Mouse (Mus musculus) liver, embryonic 11.5 days (tissue): ENCODE measurements around the gene Six2. TPM values are rescaled to one million over a fixed set of nuclear protein-coding genes. Genes with fewer than 3 reads are reported as not detected.
A peak's percentile ranks its signal among the peaks of the same experiment; 100 is the strongest.

Source experiments
- ATAC-seq: fragments of 200-750 bp; cut with Nextera tagmentation; replicated peaks from 2 replicates; pipeline ENCODE4 v1.8.0; 2017; ENCODE audit warnings: moderate number of reproducible peaks, mild to moderate bottlenecking, moderate TSS enrichment, moderate library complexity; ENCODE audit not compliant: low FRiP score
- DNase-seq: peaks from one replicate; pipeline ENCODE4 v3.0.0-alpha.2; 2017; ENCODE audit warnings: low spot score
- H3K27ac ChIP-seq: fragments of 300-500 bp; sonication (generic); 2 replicates; pipeline ENCODE4 v1.5.1; 2014; ENCODE audit warnings: mild to moderate bottlenecking, low read depth, low read length, control low read depth
- H3K27me3 ChIP-seq: fragments of 300-500 bp; sonication (generic); replicated peaks from 2 replicates; pipeline ENCODE4 v1.6.1; 2014; ENCODE audit warnings: low read length, mixed read lengths; ENCODE audit not compliant: control insufficient read depth, insufficient read depth
- H3K36me3 ChIP-seq: fragments of 300-500 bp; sonication (generic); 2 replicates; pipeline ENCODE4 v1.6.1; 2014; ENCODE audit warnings: mild to moderate bottlenecking, low read length, moderate library complexity, mixed read lengths; ENCODE audit not compliant: control insufficient read depth, insufficient read depth
- H3K4me1 ChIP-seq: fragments of 300-500 bp; sonication (generic); replicated peaks from 2 replicates; pipeline ENCODE4 v1.6.1; 2014; ENCODE audit warnings: low read length, mixed read lengths; ENCODE audit not compliant: control insufficient read depth, insufficient read depth
- H3K4me2 ChIP-seq: fragments of 300-500 bp; sonication (generic); 2 replicates; pipeline ENCODE4 v1.6.1; 2014; ENCODE audit warnings: mild to moderate bottlenecking, control low read depth, moderate library complexity
- H3K4me3 ChIP-seq: fragments of 300-500 bp; sonication (generic); 2 replicates; pipeline ENCODE4 v1.5.1; 2014; ENCODE audit warnings: low read depth, low read length, control low read depth
- H3K9ac ChIP-seq: fragments of 300-500 bp; sonication (generic); 2 replicates; pipeline ENCODE4 v1.6.1; 2014; ENCODE audit warnings: low read depth, low read length, control low read depth
- H3K9me3 ChIP-seq: fragments of 300-500 bp; sonication (generic); 2 replicates; pipeline ENCODE4 v1.6.1; 2016; ENCODE audit warnings: low read length, inconsistent platforms, mixed read lengths; ENCODE audit not compliant: control insufficient read depth
- WGBS: fragments of 180-500 bp; shearing (Covaris S2); extraction: QIAGEN DNeasy Blood & Tissue Kit; methylation state at CpG from one replicate; pipeline ENCODE4 v1.1.7; 2014; 5-methylcytosine and 5-hydroxymethylcytosine counted together
- polyA plus RNA-seq: library from polyadenylated mRNA; unstranded; fragments of >200 nt; fragmentation: Nextera tagmentation; extraction: Ambion mirVana; gene quantifications from 2 replicates; pipeline ENCODE4 v1.2.1, GENCODE M21; 2014

The Six2 gene
- polyA plus RNA-seq, 1 experiment from 2014 or later, result 1.0 TPM

DNA sequence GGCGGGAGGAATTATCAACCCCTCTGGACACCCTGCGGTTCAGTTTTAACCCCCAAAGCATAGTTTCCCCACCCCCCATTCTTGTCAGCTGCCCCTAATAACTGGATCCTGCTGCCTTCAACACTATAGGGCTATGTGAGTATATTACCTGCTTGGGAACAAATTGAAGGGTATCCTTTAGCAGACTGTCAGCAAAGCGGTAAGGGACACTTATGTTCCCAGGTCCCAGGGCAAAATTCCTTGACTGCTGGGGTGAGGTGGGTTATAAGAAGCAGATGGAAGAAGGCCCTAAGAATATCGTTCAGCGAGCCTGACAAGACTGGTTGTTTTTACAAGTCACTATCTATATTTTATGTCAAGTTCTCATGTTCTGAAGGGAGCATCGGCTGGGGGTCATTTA is 6.3 kb downstream of the Six2 start:
- no peak overlapping the region for H3K27ac ChIP-seq
- ATAC-seq, result no peak
- no peak overlapping the region for H3K4me3 ChIP-seq
- H3K9me3 ChIP-seq, result no peaks in the 10 kb centered on the region
- H3K4me2 ChIP-seq, result no peak overlapping the region
- peaks cover 93% of the 10 kb centered on the region for H3K27me3 ChIP-seq
- H3K9ac ChIP-seq, result no peak overlapping the region
- no peaks in the 10 kb centered on the region for H3K4me1 ChIP-seq
- H3K36me3 ChIP-seq, result no peaks in the 10 kb centered on the region
- no peak for DNase-seq
- WGBS, result 11% methylated on average over 6 of the region's 6 CpGs

GRCm38 (mm10) chr17:85680851-85681550 is 7.1 kb downstream of the Six2 start:
- Histone ChIP-seq H3K4me3 (no peak overlapping the region), H3K27me3 (peaks cover 92% of the 10 kb centered on the region), H3K36me3 (no peaks in the 10 kb centered on the region), H3K9ac (no peak overlapping the region), H3K9me3 (no peaks in the 10 kb centered on the region), H3K27ac (no peak overlapping the region), H3K4me2 (no peak overlapping the region), H3K4me1 (no peaks in the 10 kb centered on the region)
- DNase-seq, result no peak
- ATAC-seq, result no peak
- 3% methylated on average over 19 of the region's 19 CpGs for WGBS

GRCm38 (mm10) chr17:85680116-85680850 is 7.8 kb downstream of the Six2 start:
- Histone ChIP-seq H3K4me1 (no peaks in the 10 kb centered on the region), H3K9me3 (no peaks in the 10 kb centered on the region), H3K4me3 (no peak overlapping the region), H3K36me3 (no peaks in the 10 kb centered on the region), H3K4me2 (peak overlapping the region; percentile 35), H3K27ac (no peak overlapping the region), H3K27me3 (peaks cover 87% of the 10 kb centered on the region), H3K9ac (no peak overlapping the region)
- no peak for ATAC-seq
- DNase-seq, result no peak
- 5% methylated on average over 21 of the region's 21 CpGs for WGBS

GRCm38 (mm10) chr17:85679651-85680050 is 8.4 kb downstream of the Six2 start:
- Histone ChIP-seq H3K27ac (no peak overlapping the region), H3K9me3 (no peaks in the 10 kb centered on the region), H3K4me3 (no peak overlapping the region), H3K9ac (no peak overlapping the region), H3K27me3 (peaks cover 81% of the 10 kb centered on the region), H3K36me3 (no peaks in the 10 kb centered on the region), H3K4me1 (no peaks in the 10 kb centered on the region), H3K4me2 (peak overlapping the region; percentile 35)
- ATAC-seq (no peak), DNase-seq (peak; percentile 41)
- 3% methylated on average over 15 of the region's 15 CpGs for WGBS

DNA sequence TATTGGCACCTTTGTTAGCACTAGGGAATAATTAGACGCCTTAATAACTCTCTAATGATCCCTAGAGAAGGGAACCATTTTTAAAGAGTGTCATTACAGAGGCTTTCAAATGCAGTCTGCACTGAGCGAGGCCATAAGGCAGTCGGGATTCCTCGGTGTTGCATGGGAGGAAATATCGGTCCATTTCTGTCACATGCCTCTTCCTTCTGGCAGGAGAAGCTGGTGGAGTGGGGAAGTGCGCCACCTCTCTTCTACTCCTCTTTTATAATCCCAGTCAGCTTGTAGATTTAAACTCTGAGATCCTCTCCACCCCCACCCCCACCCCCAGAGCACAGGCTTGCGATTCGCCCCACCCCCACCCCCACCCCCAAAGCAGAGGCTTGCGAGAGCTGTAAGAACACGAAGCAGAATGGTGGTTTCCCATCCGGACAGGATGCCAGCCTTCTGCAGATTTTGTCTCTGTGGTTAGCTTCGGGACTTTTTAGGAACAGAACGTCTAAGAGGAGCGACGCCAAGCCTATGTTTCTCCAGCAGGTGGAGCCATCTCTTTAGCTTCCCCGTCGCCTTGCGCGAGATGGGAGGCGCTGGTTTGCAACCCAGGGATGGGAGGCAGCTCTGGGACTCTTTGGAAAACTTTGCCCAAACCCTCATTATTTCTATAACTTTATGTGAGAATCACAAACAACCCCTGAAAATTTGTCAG is 23.3 kb downstream of the Six2 start:
- no peak overlapping the region for H3K4me3 ChIP-seq
- 3% methylated on average over 20 of the region's 20 CpGs for WGBS
- H3K4me2 ChIP-seq, result peak overlapping the region; percentile 7; the same call in 1 of the 2 replicates

GRCm38 (mm10) chr17:85664202-85664601 is 23.9 kb downstream of the Six2 start:
- H3K9me3 ChIP-seq, result no peaks in the 10 kb centered on the region
- no peak overlapping the region for H3K4me3 ChIP-seq
- H3K27me3 ChIP-seq, result peaks cover 27% of the 10 kb centered on the region
- ATAC-seq (no peak), DNase-seq (no peak)
- 33% methylated on average over 2 of the region's 2 CpGs for WGBS
- no peak overlapping the region for H3K27ac ChIP-seq
- H3K4me1 ChIP-seq, result no peaks in the 10 kb centered on the region
- H3K9ac ChIP-seq, result no peak overlapping the region
- no peaks in the 10 kb centered on the region for H3K36me3 ChIP-seq
- 0 out of 2 replicates have a peak overlapping the region, but pooled peaks have one; percentile 7 for H3K4me2 ChIP-seq

More for the DNA sequence above, 23.3 kb downstream of the Six2 start:
- DNase-seq, result peak; percentile 50
- ATAC-seq, result no peak; the same call in 1 of the 2 replicates
- peaks cover 27% of the 10 kb centered on the region for H3K27me3 ChIP-seq
- no peak overlapping the region for H3K9ac ChIP-seq
- H3K27ac ChIP-seq, result no peak overlapping the region
- H3K36me3 ChIP-seq, result no peaks in the 10 kb centered on the region
- H3K4me1 ChIP-seq, result no peaks in the 10 kb centered on the region
- H3K9me3 ChIP-seq, result no peaks in the 10 kb centered on the region

GRCm38 (mm10) chr17:85661521-85661920 is 26.6 kb downstream of the Six2 start:
- Histone ChIP-seq H3K27me3 (peaks cover 24% of the 10 kb centered on the region), H3K4me2 (no peak overlapping the region), H3K9ac (no peak overlapping the region), H3K4me1 (no peaks in the 10 kb centered on the region), H3K9me3 (no peaks in the 10 kb centered on the region), H3K36me3 (no peaks in the 10 kb centered on the region), H3K27ac (no peak overlapping the region), H3K4me3 (no peak overlapping the region)
- ATAC-seq (no peak), DNase-seq (no peak)
- WGBS, result 50% methylated on average over 5 of the region's 5 CpGs

DNA sequence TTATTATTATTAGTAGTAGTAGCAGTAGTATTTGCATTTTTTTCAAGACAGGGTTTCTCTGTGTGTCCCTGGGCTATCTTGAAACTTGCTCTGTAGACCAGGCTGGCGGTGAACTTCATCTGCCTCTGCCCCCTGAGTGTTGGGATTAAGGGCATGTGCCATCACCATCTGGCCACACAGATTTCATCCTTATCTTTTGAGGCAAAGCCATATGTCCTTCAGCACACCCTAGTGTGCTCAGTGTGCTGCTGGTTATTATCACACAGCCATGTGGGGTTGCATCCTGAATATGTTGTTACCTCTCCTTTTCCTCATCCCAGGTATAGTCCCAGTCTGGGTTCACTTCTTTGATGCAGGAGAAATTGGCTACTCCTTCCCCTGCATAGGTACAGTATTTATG is 28.1 kb downstream of the Six2 start:
- WGBS, result 68% methylated on average over 1 of the region's 1 CpGs
- DNase-seq (no peak), ATAC-seq (no peak)
- H3K4me1 ChIP-seq, result no peaks in the 10 kb centered on the region
- peaks cover 18% of the 10 kb centered on the region for H3K27me3 ChIP-seq
- no peak overlapping the region for H3K4me2 ChIP-seq
- H3K9ac ChIP-seq, result no peak overlapping the region
- H3K9me3 ChIP-seq, result no peaks in the 10 kb centered on the region
- H3K36me3 ChIP-seq, result no peaks in the 10 kb centered on the region
- H3K4me3 ChIP-seq, result no peak overlapping the region
- H3K27ac ChIP-seq, result no peak overlapping the region
